Mouse (Mus musculus): ENCODE measurements at regions not wholly inside any gene's neighbourhood (a gene's known extent, or its start where the extent isn't known, plus 50 kb on each side); places are given as distances from the start of the nearest gene placed in this dataset.
A peak's percentile ranks its signal among the peaks of the same experiment; 100 is the strongest.

- WGBS = 51% methylated on average over 6 of the region's 6 CpGs
- TF ChIP-seq POLR2A (IDR thresholded peaks at IDR 0.05; ENCODE audit: low read depth, low read length) (no peak), CTCF (conservative IDR thresholded peaks at IDR 0.05; ENCODE audit: insufficient read depth, insufficient read length, low read depth, low read length) (no peak)
- DNase-seq = no peak
These were observed 954.3 kb upstream of the Gm8797 start for GRCm38 (mm10) chr3:4796041-4796908.

GRCm38 (mm10) chr3:4796909-4797566 is 953.6 kb upstream of the Gm8797 start:
- Histone ChIP-seq H3K27ac (ENCODE audit: insufficient read depth, low read depth, low read length) (no peak overlapping the region), H3K36me3 (ENCODE audit: control insufficient read depth, insufficient read depth, low read length) (no peaks in the 10 kb centered on the region), H3K4me3 (ENCODE audit: insufficient read depth, low read depth, low read length) (no peak overlapping the region), H3K27me3 (replicated peaks; ENCODE audit: control insufficient read depth, insufficient read depth, low read length) (no peaks in the 10 kb centered on the region), H3K4me1 (ENCODE audit: control insufficient read depth, insufficient read depth, low read length) (no peaks in the 10 kb centered on the region)
- WGBS = 66% methylated on average over 8 of the region's 8 CpGs
- TF ChIP-seq CTCF (conservative IDR thresholded peaks at IDR 0.05; ENCODE audit: insufficient read depth, insufficient read length, low read depth, low read length) (no peak), POLR2A (IDR thresholded peaks at IDR 0.05; ENCODE audit: low read depth, low read length) (no peak)
- DNase-seq = no peak

More at GRCm38 (mm10) chr3:4796041-4796908, 954.3 kb upstream of the Gm8797 start:
- no peaks in the 10 kb centered on the region for H3K4me1 ChIP-seq (ENCODE audit: control insufficient read depth, insufficient read depth, low read length)
- H3K27me3 ChIP-seq (replicated peaks; ENCODE audit: control insufficient read depth, insufficient read depth, low read length) = no peaks in the 10 kb centered on the region
- no peaks in the 10 kb centered on the region for H3K36me3 ChIP-seq (ENCODE audit: control insufficient read depth, insufficient read depth, low read length)
- H3K27ac ChIP-seq (ENCODE audit: insufficient read depth, low read depth, low read length) = no peak overlapping the region
- no peak overlapping the region for H3K4me3 ChIP-seq (ENCODE audit: insufficient read depth, low read depth, low read length)

- Histone ChIP-seq H3K36me3 (ENCODE audit: control insufficient read depth, insufficient read depth, low read length) (no peaks in the 10 kb centered on the region), H3K27ac (ENCODE audit: insufficient read depth, low read depth, low read length) (no peak overlapping the region), H3K4me1 (ENCODE audit: control insufficient read depth, insufficient read depth, low read length) (no peaks in the 10 kb centered on the region), H3K4me3 (ENCODE audit: insufficient read depth, low read depth, low read length) (no peak overlapping the region), H3K27me3 (replicated peaks; ENCODE audit: control insufficient read depth, insufficient read depth, low read length) (no peaks in the 10 kb centered on the region)
- WGBS = 78% methylated on average over 6 of the region's 6 CpGs
- no peak for DNase-seq
- TF ChIP-seq CTCF (conservative IDR thresholded peaks at IDR 0.05; ENCODE audit: insufficient read depth, insufficient read length, low read depth, low read length) = no peak
- no peak for TF ChIP-seq POLR2A (IDR thresholded peaks at IDR 0.05; ENCODE audit: low read depth, low read length)
These were observed 953.1 kb upstream of the Gm8797 start for GRCm38 (mm10) chr3:4797567-4797940.

GRCm38 (mm10) chr3:4798366-4798765 is 952.2 kb upstream of the Gm8797 start:
- no peak for DNase-seq
- Histone ChIP-seq H3K27me3 (replicated peaks; ENCODE audit: control insufficient read depth, insufficient read depth, low read length) (no peaks in the 10 kb centered on the region), H3K27ac (ENCODE audit: insufficient read depth, low read depth, low read length) (no peak overlapping the region), H3K4me3 (ENCODE audit: insufficient read depth, low read depth, low read length) (no peak overlapping the region), H3K4me1 (ENCODE audit: control insufficient read depth, insufficient read depth, low read length) (no peaks in the 10 kb centered on the region), H3K36me3 (ENCODE audit: control insufficient read depth, insufficient read depth, low read length) (no peaks in the 10 kb centered on the region)
- WGBS = 54% methylated on average over 3 of the region's 3 CpGs
- TF ChIP-seq POLR2A (IDR thresholded peaks at IDR 0.05; ENCODE audit: low read depth, low read length) (no peak), CTCF (conservative IDR thresholded peaks at IDR 0.05; ENCODE audit: insufficient read depth, insufficient read length, low read depth, low read length) (no peak)

GRCm38 (mm10) chr3:4834459-4834858 is 916.1 kb upstream of the Gm8797 start:
- Histone ChIP-seq H3K4me3 (ENCODE audit: insufficient read depth, low read depth, low read length) (no peak overlapping the region), H3K27me3 (replicated peaks; ENCODE audit: control insufficient read depth, insufficient read depth, low read length) (no peaks in the 10 kb centered on the region), H3K4me1 (ENCODE audit: control insufficient read depth, insufficient read depth, low read length) (peaks cover 3% of the 10 kb centered on the region), H3K36me3 (ENCODE audit: control insufficient read depth, insufficient read depth, low read length) (no peaks in the 10 kb centered on the region), H3K27ac (ENCODE audit: insufficient read depth, low read depth, low read length) (peak overlapping the region; percentile 22; the same call in 1 of the 2 replicates)
- no peak for DNase-seq
- TF ChIP-seq POLR2A (IDR thresholded peaks at IDR 0.05; ENCODE audit: low read depth, low read length) = no peak
- TF ChIP-seq CTCF (conservative IDR thresholded peaks at IDR 0.05; ENCODE audit: insufficient read depth, insufficient read length, low read depth, low read length) = no peak
- 94% methylated on average over 1 of the region's 1 CpGs for WGBS

- peaks cover 3% of the 10 kb centered on the region for H3K4me1 ChIP-seq (ENCODE audit: control insufficient read depth, insufficient read depth, low read length)
- H3K36me3 ChIP-seq (ENCODE audit: control insufficient read depth, insufficient read depth, low read length) = no peaks in the 10 kb centered on the region
- no peak overlapping the region for H3K4me3 ChIP-seq (ENCODE audit: insufficient read depth, low read depth, low read length)
- H3K27ac ChIP-seq (ENCODE audit: insufficient read depth, low read depth, low read length) = peak overlapping the region; percentile 69
- no peak for TF ChIP-seq POLR2A (IDR thresholded peaks at IDR 0.05; ENCODE audit: low read depth, low read length)
- WGBS = 53% methylated on average over 1 of the region's 1 CpGs
- H3K27me3 ChIP-seq (replicated peaks; ENCODE audit: control insufficient read depth, insufficient read depth, low read length) = no peaks in the 10 kb centered on the region
- DNase-seq = peak; percentile 39
These were observed 915.0 kb upstream of the Gm8797 start for GRCm38 (mm10) chr3:4835645-4836044.

- H3K4me1 ChIP-seq (ENCODE audit: control insufficient read depth, insufficient read depth, low read length) = peaks cover 3% of the 10 kb centered on the region
- H3K36me3 ChIP-seq (ENCODE audit: control insufficient read depth, insufficient read depth, low read length) = no peaks in the 10 kb centered on the region
- TF ChIP-seq CTCF (conservative IDR thresholded peaks at IDR 0.05; ENCODE audit: insufficient read depth, insufficient read length, low read depth, low read length) = no peak
- no peak for TF ChIP-seq POLR2A (IDR thresholded peaks at IDR 0.05; ENCODE audit: low read depth, low read length)
- DNase-seq = no peak
- no peaks in the 10 kb centered on the region for H3K27me3 ChIP-seq (replicated peaks; ENCODE audit: control insufficient read depth, insufficient read depth, low read length)
- WGBS = 6% methylated on average over 1 of the region's 1 CpGs
- H3K27ac ChIP-seq (ENCODE audit: insufficient read depth, low read depth, low read length) = no peak overlapping the region
- no peak overlapping the region for H3K4me3 ChIP-seq (ENCODE audit: insufficient read depth, low read depth, low read length)
These were observed 913.7 kb upstream of the Gm8797 start for GRCm38 (mm10) chr3:4836888-4837287.

All from kidney, adult 2 months (tissue).